Mouse (Mus musculus): ENCODE measurements around the gene Nhlrc2.
"Not testable (repeated sequence)": the region's sequence is repeated elsewhere in the genome, so short reads cannot be mapped to it uniquely, and the experiment has no call there.

Nhlrc2 gene

DNA sequence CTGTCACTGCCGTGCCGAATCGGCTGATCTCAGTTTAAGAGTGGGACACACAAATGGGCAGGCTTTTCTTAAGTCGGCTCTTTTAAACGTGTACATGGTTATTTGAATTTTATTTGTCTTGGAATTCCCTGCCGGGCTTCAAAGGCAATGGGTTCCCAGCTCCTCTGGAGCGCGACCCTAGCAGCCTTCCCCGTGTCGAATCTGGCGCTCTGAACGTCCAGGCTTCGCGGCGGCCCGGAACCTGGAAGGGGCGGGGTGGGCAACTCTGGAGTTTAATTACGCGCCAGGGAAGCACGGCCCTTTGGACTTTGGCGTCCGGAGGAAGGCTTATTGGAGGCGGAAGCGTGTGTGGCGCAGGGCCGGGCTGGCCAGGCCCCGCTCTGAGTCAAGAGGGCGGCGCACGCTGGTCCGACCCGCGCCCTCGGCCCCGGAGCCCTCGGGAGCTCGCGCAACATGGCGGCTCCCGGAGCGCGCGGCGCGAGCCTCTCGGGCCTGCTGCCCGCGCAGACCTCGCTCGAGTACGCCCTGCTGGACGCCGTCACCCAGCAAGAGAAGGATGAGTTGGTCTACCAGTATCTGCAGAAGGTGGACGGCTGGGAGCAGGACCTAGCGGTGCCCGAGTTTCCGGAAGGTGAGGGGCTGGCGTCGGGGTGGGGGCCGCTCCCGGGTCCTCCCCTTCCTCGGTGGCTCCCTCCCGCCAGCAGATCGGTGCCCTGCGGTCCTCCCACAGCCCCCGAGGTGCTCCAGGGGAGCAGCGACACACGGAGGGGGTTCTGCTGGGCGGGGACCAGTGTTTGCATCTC lies at the start of gene Nhlrc2:
Gene Nhlrc2 (plus strand): TSS at position 32 of the 803 bp plus-strand sequence.
- DNase-seq (ENCODE audit: extremely low spot score, low spot score): peak; percentile 89

- DNase-seq (ENCODE audit: extremely low spot score, low spot score): not testable (repeated sequence)
Measured at GRCm38 (mm10) chr19:56503069-56503468, 45.0 kb upstream of the Nhlrc2 start.

- not testable (repeated sequence) for DNase-seq (ENCODE audit: extremely low spot score, low spot score)
Measured at GRCm38 (mm10) chr19:56503525-56503924, 44.5 kb upstream of the Nhlrc2 start.

- DNase-seq (ENCODE audit: extremely low spot score, low spot score): not testable (repeated sequence)
Measured at GRCm38 (mm10) chr19:56511207-56511606, 36.9 kb upstream of the Nhlrc2 start.

GRCm38 (mm10) chr19:56513527-56513926 lies 34.5 kb upstream of the Nhlrc2 start:
- not testable (repeated sequence) for DNase-seq (ENCODE audit: extremely low spot score, low spot score)

DNA sequence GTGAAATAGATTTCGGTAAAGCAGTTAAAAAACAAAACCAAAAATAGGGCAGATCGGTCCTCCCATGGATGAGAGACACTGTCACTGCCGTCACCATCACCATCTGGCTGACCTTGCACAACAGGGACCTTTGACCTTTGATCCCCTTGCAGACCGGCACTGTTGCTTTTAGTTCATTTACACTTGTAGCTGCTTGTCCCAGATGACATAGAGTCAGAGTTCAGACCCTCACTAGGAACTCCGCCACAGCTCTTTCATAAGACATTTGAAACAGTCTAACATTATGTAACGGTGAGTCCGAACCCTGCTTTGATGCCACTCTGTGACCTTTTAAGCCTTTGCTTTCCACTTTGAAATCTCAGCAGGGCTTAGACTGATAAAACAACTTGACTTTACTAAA lies 28.7 kb upstream of the Nhlrc2 start:
- DNase-seq (ENCODE audit: extremely low spot score, low spot score): not testable (repeated sequence)

- not testable (repeated sequence) for DNase-seq (ENCODE audit: extremely low spot score, low spot score)
Measured at GRCm38 (mm10) chr19:56530529-56530928, 17.5 kb upstream of the Nhlrc2 start.

DNA sequence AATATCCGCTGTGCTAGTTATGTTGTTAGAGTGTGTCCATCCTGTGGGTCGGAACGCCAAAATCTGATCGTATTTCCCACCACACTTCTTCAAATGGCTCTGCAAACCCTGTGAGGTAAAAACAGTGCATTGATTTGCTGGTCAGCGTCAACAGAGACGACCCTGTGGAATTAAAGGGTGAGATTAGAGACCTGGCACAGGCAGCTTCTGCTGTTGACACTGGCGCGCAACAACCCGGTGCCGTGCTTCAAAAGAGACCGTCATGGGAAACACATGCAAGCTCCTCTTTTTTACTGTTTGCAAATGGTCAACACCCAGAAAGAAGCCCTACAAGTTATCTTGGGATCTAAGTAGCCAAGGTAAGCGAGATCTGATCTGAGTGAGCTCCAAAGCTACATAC lies 16.8 kb upstream of the Nhlrc2 start:
- no peak for DNase-seq (ENCODE audit: extremely low spot score, low spot score)

DNA sequence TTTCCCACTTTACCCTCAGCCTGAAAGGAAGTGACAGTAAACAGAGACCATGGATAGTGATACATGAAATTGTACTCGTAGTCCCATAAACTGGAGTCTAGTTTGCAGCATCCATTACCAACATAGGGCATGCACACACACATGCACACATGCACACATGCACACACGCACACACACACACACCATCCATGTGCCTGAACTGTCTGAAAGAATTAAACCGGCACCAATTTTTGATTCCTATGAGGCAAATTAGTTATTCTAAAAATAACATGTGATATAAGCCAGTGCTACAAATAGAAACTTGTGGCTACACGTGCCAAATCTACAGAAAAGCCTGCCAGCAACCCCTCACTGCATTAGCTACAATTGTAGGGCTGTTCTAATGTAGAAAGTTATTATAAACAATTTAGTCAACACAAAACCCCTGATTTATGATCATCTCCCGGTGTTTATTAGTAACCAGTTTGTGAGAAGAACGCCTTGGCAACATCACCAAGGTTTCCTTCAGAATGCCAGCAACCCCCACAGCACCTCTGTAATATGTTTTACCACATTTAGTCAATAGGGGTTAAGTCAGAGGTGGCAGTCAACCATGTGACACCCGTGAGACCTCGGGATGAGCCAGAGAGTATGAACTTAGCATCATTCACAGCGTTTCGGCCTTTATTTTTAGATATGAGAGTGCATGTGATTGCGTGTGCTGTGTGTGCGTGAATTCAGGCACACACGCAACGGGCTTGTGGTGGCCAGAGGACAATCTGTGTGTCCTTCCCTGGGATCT lies 14.6 kb upstream of the Nhlrc2 start:
- DNase-seq (ENCODE audit: extremely low spot score, low spot score): no peak

DNA sequence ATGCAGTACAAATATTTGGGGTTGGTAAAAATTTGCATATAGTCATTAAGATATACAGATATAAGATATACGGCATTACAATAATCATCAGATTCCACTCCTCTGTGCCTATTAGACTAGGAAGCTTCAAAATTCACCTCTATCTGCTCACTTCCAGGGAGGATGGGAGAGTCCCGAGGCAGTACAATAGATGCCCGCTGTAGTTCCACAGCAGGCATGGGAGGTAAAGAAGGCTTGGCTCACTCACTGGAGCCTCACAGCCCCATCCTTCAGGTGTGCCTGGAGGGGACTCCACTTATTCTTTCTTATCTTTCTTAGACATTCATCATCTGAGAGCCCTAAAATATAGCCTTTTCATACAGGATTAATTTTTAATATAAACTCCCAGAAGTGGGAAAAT lies 13.7 kb upstream of the Nhlrc2 start:
- no peak for DNase-seq (ENCODE audit: extremely low spot score, low spot score)

DNA sequence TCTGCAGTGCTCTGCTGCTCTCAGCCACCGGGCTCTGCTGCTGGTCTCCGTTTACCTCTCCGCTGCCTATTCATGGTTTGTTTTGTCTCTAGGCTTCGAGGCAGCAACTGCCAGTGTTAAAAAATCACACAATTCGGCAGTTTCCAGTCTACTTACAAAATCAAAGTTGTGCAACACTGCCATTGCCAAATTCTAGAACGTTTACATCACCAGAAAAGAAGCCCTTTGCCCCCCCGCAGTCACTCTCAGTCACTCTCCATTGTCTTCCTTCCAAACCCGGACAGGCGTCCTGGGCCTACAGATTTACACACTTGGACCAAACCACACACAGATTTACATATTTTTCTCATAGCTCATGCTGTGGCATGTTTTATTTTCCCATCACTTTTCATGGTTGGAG lies 13.0 kb upstream of the Nhlrc2 start:
- no peak for DNase-seq (ENCODE audit: extremely low spot score, low spot score)

DNA sequence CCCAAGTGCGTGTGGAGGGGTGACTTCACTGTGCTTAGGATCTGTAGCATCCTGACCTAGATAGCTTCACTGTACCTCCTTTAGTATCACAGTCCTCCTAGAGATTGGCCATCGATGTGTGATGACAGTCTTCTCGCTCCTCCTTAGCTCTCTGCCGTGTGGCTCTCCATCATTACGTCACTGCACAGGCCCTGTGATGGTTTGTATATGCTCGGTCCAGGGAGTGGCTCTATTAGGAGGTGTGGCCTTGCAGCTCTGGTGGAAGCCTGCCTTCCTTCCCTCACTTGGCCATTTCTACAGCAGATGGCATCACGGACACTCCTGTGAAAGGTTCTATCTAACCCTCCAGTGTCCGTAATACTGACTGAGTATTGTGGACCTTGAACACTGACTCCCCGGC lies 12.3 kb upstream of the Nhlrc2 start:
- no peak for DNase-seq (ENCODE audit: extremely low spot score, low spot score)

DNA sequence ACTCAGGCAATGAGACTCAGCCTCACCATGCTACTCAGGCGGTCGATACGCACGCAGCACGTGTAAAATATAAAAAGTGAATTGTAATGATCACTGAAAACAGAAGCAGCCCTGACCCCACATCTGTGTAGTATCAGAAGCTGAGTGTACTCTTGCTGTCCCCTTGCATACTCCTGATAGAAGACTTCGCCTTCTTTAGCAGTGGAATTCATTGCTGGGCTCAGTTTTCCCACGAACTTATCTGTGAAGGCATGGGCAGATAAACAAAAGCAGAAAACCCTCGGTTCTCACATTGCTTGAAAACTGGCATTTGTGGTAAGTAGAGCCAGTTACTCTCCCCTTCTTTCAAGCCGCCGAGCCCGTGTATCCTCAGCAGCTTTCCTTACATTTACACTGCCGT lies 4.7 kb upstream of the Nhlrc2 start:
- no peak for DNase-seq (ENCODE audit: extremely low spot score, low spot score)

DNA sequence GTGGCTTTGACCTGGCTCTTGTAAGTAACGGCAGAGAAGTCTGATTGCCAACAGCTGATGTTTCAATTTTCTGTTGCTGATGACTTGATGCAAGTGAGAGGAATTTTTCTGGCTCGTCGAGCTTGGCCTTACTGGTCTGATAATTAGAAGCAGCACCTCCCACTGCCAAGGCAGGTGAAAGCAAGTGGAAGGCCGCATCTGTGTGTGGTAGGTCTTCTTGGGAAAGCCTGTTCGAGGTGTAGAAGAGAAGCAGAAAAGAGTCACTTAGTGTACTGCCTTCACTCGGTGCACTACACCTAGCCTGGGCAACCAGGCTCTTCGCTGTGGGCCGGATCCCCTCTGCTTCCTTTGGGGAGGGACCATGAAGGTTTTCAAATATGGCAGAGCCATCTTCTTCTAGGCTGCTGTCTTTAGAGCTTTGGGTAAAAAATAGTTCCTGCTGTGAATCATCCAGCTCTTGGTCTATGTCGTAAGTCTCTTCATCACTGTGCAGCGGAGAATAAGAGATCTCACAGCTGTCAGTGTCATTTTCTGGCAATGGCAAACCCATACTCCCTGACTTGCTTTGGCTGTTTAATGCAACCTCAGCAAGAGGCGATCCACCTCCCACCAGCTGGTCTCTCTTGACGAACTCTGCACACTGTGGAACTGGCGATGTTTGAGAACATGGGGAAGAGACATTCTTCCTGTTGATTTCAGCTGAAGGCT lies 3.2 kb upstream of the Nhlrc2 start:
- no peak for DNase-seq (ENCODE audit: extremely low spot score, low spot score)

DNA sequence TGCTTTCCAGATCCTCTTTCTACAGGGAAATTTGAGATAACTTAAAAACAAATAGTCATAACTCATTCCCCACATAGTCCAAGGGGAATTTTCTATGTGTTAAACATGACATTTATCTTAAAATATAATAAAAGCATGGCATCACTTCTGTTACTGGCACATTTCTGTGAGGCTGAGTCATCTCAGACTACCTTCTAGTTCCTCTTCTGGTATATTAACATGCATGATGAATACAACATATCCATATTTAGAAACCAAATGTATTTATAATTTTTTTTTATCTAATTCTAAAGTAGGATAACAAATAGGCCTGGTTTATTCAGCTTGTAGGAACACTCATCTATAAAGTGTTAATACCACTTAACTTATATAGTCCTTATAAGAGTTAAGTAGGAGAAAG lies 2.0 kb upstream of the Nhlrc2 start:
- no peak for DNase-seq (ENCODE audit: extremely low spot score, low spot score)

GRCm38 (mm10) chr19:56547456-56548229 lies 418 bp upstream of the Nhlrc2 start, which contains the start of gene Dclre1a:
Gene Dclre1a, minus strand, starts transcription at chr19:56548222.
- DNase-seq (ENCODE audit: extremely low spot score, low spot score): peak; percentile 70

GRCm38 (mm10) chr19:56549033-56549680 lies 1.1 kb downstream of the Nhlrc2 start:
- DNase-seq (ENCODE audit: extremely low spot score, low spot score): no peak

DNA sequence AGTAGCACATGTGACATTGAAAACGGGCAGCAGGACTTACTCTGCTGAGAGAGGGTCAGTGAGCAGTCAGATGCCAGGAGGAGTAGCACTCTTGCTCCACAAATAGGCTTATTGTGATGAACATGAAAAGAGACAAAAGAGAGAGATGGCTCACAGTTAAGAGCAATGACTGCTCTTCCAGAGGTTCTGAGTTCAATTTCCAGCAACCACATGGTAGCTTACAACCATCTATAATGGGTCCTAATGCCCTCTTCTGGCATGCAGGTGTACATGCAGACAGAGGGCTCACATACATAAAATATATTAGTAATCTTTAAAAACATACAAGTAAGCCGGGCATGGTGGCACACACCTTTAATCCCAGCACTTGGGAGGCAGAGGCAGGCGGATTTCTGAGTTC lies 5.1 kb downstream of the Nhlrc2 start:
- DNase-seq (ENCODE audit: extremely low spot score, low spot score): no peak

DNA sequence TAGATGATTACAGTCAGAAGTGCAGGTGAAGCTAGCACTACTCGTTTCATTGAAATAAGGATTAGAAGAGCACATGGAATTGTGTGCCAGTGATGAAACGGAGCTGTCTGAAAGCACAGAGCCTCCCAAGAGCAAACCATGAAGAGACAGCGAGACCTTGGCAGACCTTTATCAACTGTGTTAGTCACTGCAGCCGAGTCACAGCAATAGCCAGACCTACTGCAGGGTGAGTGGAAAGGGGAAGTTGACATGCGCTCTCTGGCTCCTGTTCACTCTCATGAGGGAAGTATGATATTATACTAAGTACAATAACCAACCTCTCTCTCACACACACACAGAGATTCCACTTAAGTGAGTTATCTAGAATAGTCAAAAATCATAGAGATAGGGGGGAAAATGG lies 7.9 kb downstream of the Nhlrc2 start:
- DNase-seq (ENCODE audit: extremely low spot score, low spot score): no peak

GRCm38 (mm10) chr19:56562433-56563138 lies 14.5 kb downstream of the Nhlrc2 start:
- DNase-seq (ENCODE audit: extremely low spot score, low spot score): no peak

Measured in neural tube, embryonic 10.5 days (tissue).